1 mouse cellular context compared by ENCODE assay signal in genomic region chr5:35584259-35584658, GRCm38 (mm10). TPM values are rescaled to one million over a fixed set of nuclear protein-coding genes. Genes with fewer than 3 reads are reported as not detected.
"Had no signal": no experiment of that assay in that cellular context is flagged by ENCODE, and none has a peak within 500 bp of the region (broad histone marks: within the 10 kb centered on the region; RNA-seq: fewer than 3 reads in every experiment).

No protein-coding gene starts in this region.

RNA-seq across cellular contexts. Expression of gene Cpz, which starts 58.8 kb away (rescaled TPM):
- total RNA-seq: neutrophil, adult 5-6 weeks had no signal
